Mouse (Mus musculus) adrenal gland (tissue): ENCODE measurements around the gene Pex7.
"Not testable (repeated sequence)": the region's sequence is repeated elsewhere in the genome, so short reads cannot be mapped to it uniquely, and the experiment has no call there.

Source experiments
- intact Hi-C: fragments of 180-260 bp; cut with DNase I; formaldehyde crosslinking; loops from one replicate; pipeline ENCODE4 v1.15.1; 2025

Gene Pex7

GRCm38 (mm10) chr10:19934384-19935294, 27.1 kb upstream of the Pex7 start, which contains the start of gene Map3k5:
Gene Map3k5 (plus strand): TSS chr10:19934472.
- intact Hi-C loops: loop anchor here (2.0 to 5.0 kb wide), 2 partner anchors 138 to 193 kb away; no protein-coding TSS in a partner anchor

- intact Hi-C loops: loop anchor here (2.0 to 5.0 kb wide), 2 partner anchors 139 to 194 kb away; no protein-coding TSS in a partner anchor
These were observed 26.3 kb upstream of the Pex7 start for GRCm38 (mm10) chr10:19933511-19934383.

- intact Hi-C loops: loop anchor here (5.0 kb wide), 1 partner anchor 194 kb away; no protein-coding TSS in a partner anchor
These were observed 25.5 kb upstream of the Pex7 start for GRCm38 (mm10) chr10:19932986-19933385.

- intact Hi-C loops: no loop called here
These were observed 20.7 kb upstream of the Pex7 start for GRCm38 (mm10) chr10:19928205-19928604.

GRCm38 (mm10) chr10:19926391-19926897, 19.0 kb upstream of the Pex7 start:
- intact Hi-C loops: not testable (repeated sequence)

- intact Hi-C loops: no loop called here
These were observed 16.8 kb upstream of the Pex7 start for GRCm38 (mm10) chr10:19924256-19924655.

- intact Hi-C loops: no loop called here
These were observed 14.9 kb upstream of the Pex7 start for GRCm38 (mm10) chr10:19922410-19922809.

- intact Hi-C loops: no loop called here
These were observed 7.8 kb upstream of the Pex7 start for GRCm38 (mm10) chr10:19915301-19915700.

GRCm38 (mm10) chr10:19913806-19914205, 6.3 kb upstream of the Pex7 start:
- intact Hi-C loops: no loop called here

- intact Hi-C loops: no loop called here
These were observed 4.1 kb upstream of the Pex7 start for GRCm38 (mm10) chr10:19911583-19911982.

GRCm38 (mm10) chr10:19910516-19910915, 3.0 kb upstream of the Pex7 start:
- intact Hi-C loops: no loop called here

- intact Hi-C loops: loop anchor here (5.0 to 10.0 kb wide), 3 partner anchors 214 to 413 kb away; partner anchors contain the start of gene Ifngr1
These were observed 587 bp upstream of the Pex7 start for GRCm38 (mm10) chr10:19908076-19908475.

- intact Hi-C loops: loop anchor here (10.0 kb wide), 2 partner anchors 309 to 409 kb away; partner anchors contain the start of gene Ifngr1
These were observed 3.2 kb downstream of the Pex7 start for GRCm38 (mm10) chr10:19904077-19904820.

GRCm38 (mm10) chr10:19901992-19902391, 5.5 kb downstream of the Pex7 start:
- intact Hi-C loops: loop anchor here (10.0 kb wide), 2 partner anchors 307 to 407 kb away; partner anchors contain the start of gene Ifngr1

GRCm38 (mm10) chr10:19900191-19900590, 7.3 kb downstream of the Pex7 start:
- intact Hi-C loops: loop anchor here (10.0 kb wide), 2 partner anchors 305 to 405 kb away; partner anchors contain the start of gene Ifngr1

GRCm38 (mm10) chr10:19893976-19894375, 13.5 kb downstream of the Pex7 start:
- intact Hi-C loops: loop anchor here (5.0 kb wide), 2 partner anchors 77 to 187 kb away; no protein-coding TSS in a partner anchor

GRCm38 (mm10) chr10:19893146-19893545, 14.3 kb downstream of the Pex7 start:
- intact Hi-C loops: loop anchor here (5.0 kb wide), 2 partner anchors 76 to 186 kb away; no protein-coding TSS in a partner anchor

GRCm38 (mm10) chr10:19891686-19892085, 15.8 kb downstream of the Pex7 start:
- intact Hi-C loops: loop anchor here (5.0 kb wide), 2 partner anchors 74 to 184 kb away; no protein-coding TSS in a partner anchor

GRCm38 (mm10) chr10:19889908-19890307, 17.6 kb downstream of the Pex7 start:
- intact Hi-C loops: loop anchor here (5.0 kb wide), 2 partner anchors 73 to 183 kb away; no protein-coding TSS in a partner anchor

- intact Hi-C loops: no loop called here
These were observed 21.2 kb downstream of the Pex7 start for GRCm38 (mm10) chr10:19886249-19886648.
